Mouse (Mus musculus) forebrain, embryonic 11.5 days (tissue): ENCODE results near the gene Prkag2. TPM values are rescaled to one million over a fixed set of nuclear protein-coding genes. Genes with fewer than 3 reads are reported as not detected.

Source experiments
- ATAC-seq: fragments of 200-750 bp; cut with Nextera tagmentation; replicated peaks from 2 replicates; pipeline ENCODE4 v1.8.0; 2017; ENCODE audit warnings: moderate TSS enrichment; ENCODE audit not compliant: low FRiP score
- DNase-seq: peaks from one replicate; pipeline ENCODE4 v3.0.0-alpha.2; 2017; ENCODE audit warnings: low spot score
- H3K27ac ChIP-seq: fragments of 300-500 bp; sonication (generic); 2 replicates; pipeline ENCODE4 v1.5.1; 2014; ENCODE audit warnings: low read depth, low read length
- H3K27me3 ChIP-seq: fragments of 300-500 bp; sonication (generic); 2 replicates; pipeline ENCODE4 v1.6.1; 2014; ENCODE audit warnings: mild to moderate bottlenecking, low read length, mixed read lengths; ENCODE audit not compliant: control insufficient read depth, insufficient read depth
- H3K36me3 ChIP-seq: fragments of 300-500 bp; sonication (generic); 2 replicates; pipeline ENCODE4 v1.6.1; 2014; ENCODE audit warnings: mild to moderate bottlenecking, low read length, moderate library complexity, mixed read lengths; ENCODE audit not compliant: control insufficient read depth, insufficient read depth
- H3K4me1 ChIP-seq: fragments of 300-500 bp; sonication (generic); replicated peaks from 2 replicates; pipeline ENCODE4 v1.6.1; 2014; ENCODE audit warnings: low read length, mixed read lengths; ENCODE audit not compliant: control insufficient read depth, insufficient read depth
- H3K4me2 ChIP-seq: fragments of 300-500 bp; sonication (generic); 2 replicates; pipeline ENCODE4 v1.6.1; 2014; ENCODE audit warnings: low read depth, mild to moderate bottlenecking, low read length, moderate library complexity, mixed read lengths; ENCODE audit not compliant: severe bottlenecking
- H3K4me3 ChIP-seq: fragments of 300-500 bp; sonication (generic); 2 replicates; pipeline ENCODE4 v1.5.1; 2014; ENCODE audit warnings: low read depth, low read length
- H3K9ac ChIP-seq: fragments of 300-500 bp; sonication (generic); 2 replicates; pipeline ENCODE4 v1.6.1; 2014; ENCODE audit warnings: low read length
- H3K9me3 ChIP-seq: fragments of 300-500 bp; sonication (generic); 2 replicates; pipeline ENCODE4 v1.6.1; 2016; ENCODE audit warnings: low read length, mixed read lengths; ENCODE audit not compliant: control insufficient read depth
- WGBS: fragments of 180-500 bp; shearing (Covaris S2); extraction: QIAGEN DNeasy Blood & Tissue Kit; methylation state at CpG from one replicate; pipeline ENCODE4 v1.1.7; 2014; 5-methylcytosine and 5-hydroxymethylcytosine counted together
- polyA plus RNA-seq: library from polyadenylated mRNA; unstranded; fragments of >200 nt; fragmentation: Nextera tagmentation; extraction: Ambion mirVana; gene quantifications from 2 replicates; pipeline ENCODE4 v1.2.1, GENCODE M21; 2014

The Prkag2 gene
- polyA plus RNA-seq, 1 experiment from 2014 or later: 54.4 TPM

GRCm38 (mm10) chr5:25115216-25115615 lies 14.8 kb upstream of the Prkag2 start:
- ATAC-seq (no peak), DNase-seq (peak; percentile 26)
- no peak overlapping the region for H3K27ac ChIP-seq
- WGBS: 83% methylated on average over 5 of the region's 5 CpGs
- no peak overlapping the region for H3K4me2 ChIP-seq
- H3K4me1 ChIP-seq: no peaks in the 10 kb centered on the region
- H3K4me3 ChIP-seq: no peak overlapping the region
- H3K9ac ChIP-seq: no peak overlapping the region
- H3K27me3 ChIP-seq: no peaks in the 10 kb centered on the region
- no peaks in the 10 kb centered on the region for H3K9me3 ChIP-seq
- no peaks in the 10 kb centered on the region for H3K36me3 ChIP-seq

GRCm38 (mm10) chr5:25114110-25114509 lies 13.7 kb upstream of the Prkag2 start:
- no peaks in the 10 kb centered on the region for H3K9me3 ChIP-seq
- H3K4me1 ChIP-seq: no peaks in the 10 kb centered on the region
- no peaks in the 10 kb centered on the region for H3K27me3 ChIP-seq
- ATAC-seq (no peak), DNase-seq (peak; percentile 21)
- H3K27ac ChIP-seq: no peak overlapping the region
- no peaks in the 10 kb centered on the region for H3K36me3 ChIP-seq
- no peak overlapping the region for H3K4me3 ChIP-seq
- no peak overlapping the region for H3K4me2 ChIP-seq
- H3K9ac ChIP-seq: no peak overlapping the region

- H3K27me3 ChIP-seq: no peaks in the 10 kb centered on the region
- WGBS: 85% methylated on average over 3 of the region's 3 CpGs
- no peaks in the 10 kb centered on the region for H3K4me1 ChIP-seq
- no peak overlapping the region for H3K4me3 ChIP-seq
- no peaks in the 10 kb centered on the region for H3K36me3 ChIP-seq
- no peak overlapping the region for H3K27ac ChIP-seq
- DNase-seq (peak; percentile 14), ATAC-seq (no peak)
- H3K4me2 ChIP-seq: no peak overlapping the region
- no peak overlapping the region for H3K9ac ChIP-seq
- no peaks in the 10 kb centered on the region for H3K9me3 ChIP-seq
These were observed 9.9 kb upstream of the Prkag2 start for GRCm38 (mm10) chr5:25110314-25110713.

- DNase-seq (peak; percentile 39), ATAC-seq (no peak)
- peaks cover 5% of the 10 kb centered on the region; the same call in 1 of the 2 replicates for H3K4me1 ChIP-seq
- H3K9me3 ChIP-seq: no peaks in the 10 kb centered on the region
- H3K4me2 ChIP-seq: no peak overlapping the region
- H3K36me3 ChIP-seq: no peaks in the 10 kb centered on the region
- H3K4me3 ChIP-seq: no peak overlapping the region
- H3K27me3 ChIP-seq: peaks cover 10% of the 10 kb centered on the region; the same call in 1 of the 2 replicates
- no peak overlapping the region for H3K27ac ChIP-seq
- no peak overlapping the region for H3K9ac ChIP-seq
These were observed 5.3 kb upstream of the Prkag2 start for GRCm38 (mm10) chr5:25105748-25106147.

- no peak for DNase-seq
- H3K36me3 ChIP-seq: no peaks in the 10 kb centered on the region
- peak overlapping the region; percentile 53 for H3K9ac ChIP-seq
- H3K27me3 ChIP-seq: peaks cover 34% of the 10 kb centered on the region
- H3K4me3 ChIP-seq: peak overlapping the region; percentile 49
- peak; percentile 31; the same call in 1 of the 2 replicates for ATAC-seq
- H3K9me3 ChIP-seq: no peaks in the 10 kb centered on the region
- no peak overlapping the region for H3K27ac ChIP-seq
- H3K4me2 ChIP-seq: peak overlapping the region; percentile 98
- under 1% methylated on average over 25 of the region's 25 CpGs for WGBS
- peaks cover 9% of the 10 kb centered on the region; the same call in 1 of the 2 replicates for H3K4me1 ChIP-seq
These were observed 683 bp upstream of the Prkag2 start for GRCm38 (mm10) chr5:25101126-25101523.

GRCm38 (mm10) chr5:25100157-25100515 lies 306 bp downstream of the Prkag2 start:
- DNase-seq: no peak
- Histone ChIP-seq H3K4me3 (peak overlapping the region; percentile 49), H3K27me3 (peaks cover 34% of the 10 kb centered on the region), H3K27ac (no peak overlapping the region), H3K4me2 (peak overlapping the region; percentile 98), H3K4me1 (peaks cover 9% of the 10 kb centered on the region; the same call in 1 of the 2 replicates), H3K36me3 (no peaks in the 10 kb centered on the region), H3K9ac (peak overlapping the region; percentile 50), H3K9me3 (no peaks in the 10 kb centered on the region)
- ATAC-seq: peak; percentile 31; the same call in 1 of the 2 replicates
- under 1% methylated on average over 26 of the region's 26 CpGs for WGBS

GRCm38 (mm10) chr5:25099367-25100156 lies 880 bp downstream of the Prkag2 start:
- Histone ChIP-seq H3K4me3 (peak overlapping the region; percentile 49), H3K4me1 (peaks cover 9% of the 10 kb centered on the region; the same call in 1 of the 2 replicates), H3K4me2 (peak overlapping the region; percentile 98), H3K27ac (no peak overlapping the region), H3K36me3 (no peaks in the 10 kb centered on the region), H3K27me3 (peaks cover 34% of the 10 kb centered on the region), H3K9ac (peak overlapping the region; percentile 50), H3K9me3 (no peaks in the 10 kb centered on the region)
- ATAC-seq (peak; percentile 65), DNase-seq (peak; percentile 69)
- under 1% methylated on average over 45 of the region's 45 CpGs for WGBS

GRCm38 (mm10) chr5:25097891-25098290 lies 2.6 kb downstream of the Prkag2 start:
- H3K4me2 ChIP-seq: no peak overlapping the region
- no peak overlapping the region for H3K9ac ChIP-seq
- ATAC-seq (no peak), DNase-seq (no peak)
- 75% methylated on average over 3 of the region's 3 CpGs for WGBS
- H3K9me3 ChIP-seq: no peaks in the 10 kb centered on the region
- H3K27ac ChIP-seq: no peak overlapping the region
- H3K4me3 ChIP-seq: no peak overlapping the region
- H3K27me3 ChIP-seq: peaks cover 34% of the 10 kb centered on the region
- H3K36me3 ChIP-seq: no peaks in the 10 kb centered on the region
- peaks cover 9% of the 10 kb centered on the region; the same call in 1 of the 2 replicates for H3K4me1 ChIP-seq

GRCm38 (mm10) chr5:25096431-25096830 lies 4.0 kb downstream of the Prkag2 start:
- peaks cover 28% of the 10 kb centered on the region for H3K27me3 ChIP-seq
- no peak for ATAC-seq
- no peak overlapping the region for H3K4me2 ChIP-seq
- H3K9me3 ChIP-seq: no peaks in the 10 kb centered on the region
- peaks cover 9% of the 10 kb centered on the region; the same call in 1 of the 2 replicates for H3K4me1 ChIP-seq
- WGBS: 79% methylated on average over 4 of the region's 4 CpGs
- H3K36me3 ChIP-seq: no peaks in the 10 kb centered on the region
- DNase-seq: no peak
- no peak overlapping the region for H3K4me3 ChIP-seq
- H3K9ac ChIP-seq: no peak overlapping the region
- no peak overlapping the region for H3K27ac ChIP-seq
